Mouse (Mus musculus) forebrain, embryonic 10.5 days (tissue): ENCODE results near the gene Nudt16. TPM values are rescaled to one million over a fixed set of nuclear protein-coding genes. Genes with fewer than 3 reads are reported as not detected.

ENCODE experiments used
- polyA plus RNA-seq: library from polyadenylated mRNA; unstranded; fragments of >200 nt; fragmentation: Nextera tagmentation; extraction: Ambion mirVana; gene quantifications from 2 replicates; pipeline ENCODE4 v1.2.1, GENCODE M21; 2016

The Nudt16 gene
- polyA plus RNA-seq, 1 experiment from 2014 or later = 10.7 TPM

Other genes with a start within 250 kb of the Nudt16 start
- gene Mrpl3, start 78.6 kb downstream of the Nudt16 start, polyA plus RNA-seq = 114 and 122 TPM in 2 replicates
- gene 1700080E11Rik, start 13.3 kb upstream of the Nudt16 start, polyA plus RNA-seq = not detected in 2 replicates